Mouse (Mus musculus): ENCODE measurements around the gene Col4a2.

Gene Col4a2

GRCm38 (mm10) chr8:11327298-11327697 is 14.7 kb downstream of the Col4a2 start:
- DNase-seq: no peak

GRCm38 (mm10) chr8:11327722-11328417 is 15.3 kb downstream of the Col4a2 start:
- no peak for DNase-seq

GRCm38 (mm10) chr8:11331561-11331960 is 19.0 kb downstream of the Col4a2 start:
- no peak for DNase-seq

DNA sequence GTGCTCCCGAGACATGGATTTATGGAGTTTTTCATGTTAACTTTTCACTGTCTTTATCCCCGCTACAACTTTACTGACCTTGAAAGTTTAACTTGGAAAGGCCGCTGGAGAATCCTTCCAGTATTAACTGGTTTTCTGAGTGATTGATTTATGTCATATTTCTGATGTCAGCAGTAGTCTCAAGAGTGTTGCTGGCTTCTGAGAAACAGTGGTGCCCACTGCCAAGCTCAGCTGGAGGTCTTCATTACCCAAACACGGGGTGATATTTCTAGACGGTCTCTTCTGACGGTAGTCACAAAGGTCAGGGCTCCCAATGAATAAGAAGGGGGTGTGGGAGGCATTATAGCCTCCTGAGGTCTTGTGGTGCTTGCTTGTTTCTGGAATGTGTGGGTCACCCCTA is 21.1 kb downstream of the Col4a2 start:
- no peak for DNase-seq

- DNase-seq: no peak
Measured at GRCm38 (mm10) chr8:11334493-11334892, 21.9 kb downstream of the Col4a2 start.

- no peak for DNase-seq
Measured at GRCm38 (mm10) chr8:11335238-11335637, 22.6 kb downstream of the Col4a2 start.

GRCm38 (mm10) chr8:11336346-11336745 is 23.7 kb downstream of the Col4a2 start:
- no peak for DNase-seq

DNA sequence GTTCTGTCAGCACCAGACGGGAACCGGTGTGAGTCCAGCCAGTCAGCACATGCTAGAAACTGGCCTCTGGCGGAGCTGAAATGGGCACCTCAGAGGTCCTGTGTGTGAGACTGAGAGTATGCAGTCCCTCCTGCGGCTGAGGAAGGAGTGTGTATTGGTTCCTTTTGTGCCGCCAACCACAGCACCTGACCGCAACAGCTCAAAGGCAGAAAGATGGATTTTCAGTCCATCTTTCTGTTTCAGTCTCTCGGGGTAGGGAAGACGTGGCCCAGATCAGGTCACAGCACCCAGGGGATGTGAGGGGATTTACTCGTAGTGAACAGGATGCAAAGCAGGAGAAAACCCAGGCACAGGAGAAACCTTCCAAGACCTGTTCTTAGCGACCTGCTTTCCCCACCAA is 25.0 kb downstream of the Col4a2 start:
- no peak for DNase-seq

DNA sequence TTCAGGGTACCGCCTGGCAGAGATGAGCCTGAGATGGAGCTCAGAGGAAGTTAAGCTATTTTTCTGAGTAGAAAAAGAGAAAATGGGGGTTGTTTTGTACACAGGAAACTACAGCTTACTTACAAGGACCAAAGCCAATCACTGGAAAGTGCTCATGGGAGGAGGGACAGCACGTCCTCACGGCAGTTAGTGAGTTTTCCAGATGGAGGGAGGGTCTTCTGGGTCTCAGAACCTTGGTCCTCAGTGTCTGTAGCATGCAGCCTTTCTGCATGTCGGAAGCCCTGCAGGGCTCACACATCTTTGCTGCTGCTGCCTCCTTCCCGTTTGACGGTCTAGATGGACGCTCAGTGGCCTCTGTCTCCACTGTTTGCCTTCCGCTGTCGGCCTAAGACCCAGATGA is 25.9 kb downstream of the Col4a2 start:
- no peak for DNase-seq

GRCm38 (mm10) chr8:11340310-11341110 is 27.9 kb downstream of the Col4a2 start:
- no peak for DNase-seq

DNA sequence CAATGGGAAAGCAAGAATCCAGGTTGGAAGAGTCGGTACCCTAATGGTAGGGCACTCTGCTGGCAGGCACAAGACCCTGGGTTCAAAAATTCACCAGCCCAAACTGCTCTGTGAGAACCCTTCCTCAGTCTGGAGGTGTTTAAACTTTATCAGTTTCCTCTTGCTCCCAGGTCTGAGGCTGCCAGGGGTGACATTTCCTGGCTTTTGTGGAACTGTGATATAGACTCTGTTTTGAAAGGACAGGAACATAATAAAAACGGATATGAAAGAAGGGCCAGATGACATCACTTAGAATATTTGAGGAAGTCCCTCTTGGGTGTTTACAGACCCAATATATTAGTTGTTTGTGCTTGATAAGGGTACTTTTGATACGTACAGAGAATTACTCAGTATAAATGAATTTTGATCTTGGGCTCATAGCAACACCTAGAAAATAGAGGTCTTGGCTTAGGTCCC is 28.5 kb downstream of the Col4a2 start:
- DNase-seq: no peak

DNA sequence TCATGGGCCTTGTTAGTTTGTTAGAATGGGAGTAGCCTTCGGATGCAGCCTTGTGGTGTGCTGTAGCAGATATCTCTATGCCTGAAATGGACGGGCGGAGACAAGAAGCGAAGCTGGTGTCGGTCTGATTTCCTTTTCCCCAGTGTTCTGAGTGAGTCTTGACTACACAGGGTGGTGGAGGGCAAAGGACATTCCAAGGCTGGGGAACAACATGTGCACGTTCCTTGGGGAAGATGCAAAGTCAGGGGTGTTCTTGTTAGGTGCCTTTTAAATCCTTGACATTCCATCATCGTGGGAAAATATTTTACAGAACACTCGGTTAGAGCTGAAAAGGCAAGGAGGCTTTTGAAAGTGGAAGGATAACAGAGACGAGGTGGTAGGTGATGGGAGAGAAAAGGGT is 31.9 kb downstream of the Col4a2 start:
- no peak for DNase-seq

- no peak for DNase-seq
Measured at GRCm38 (mm10) chr8:11346225-11346624, 33.6 kb downstream of the Col4a2 start.

GRCm38 (mm10) chr8:11347699-11348098 is 35.1 kb downstream of the Col4a2 start:
- DNase-seq: no peak

GRCm38 (mm10) chr8:11348622-11349021 is 36.0 kb downstream of the Col4a2 start:
- no peak for DNase-seq

GRCm38 (mm10) chr8:11351355-11351754 is 38.8 kb downstream of the Col4a2 start:
- DNase-seq: no peak

GRCm38 (mm10) chr8:11352514-11352913 is 39.9 kb downstream of the Col4a2 start:
- no peak for DNase-seq

DNA sequence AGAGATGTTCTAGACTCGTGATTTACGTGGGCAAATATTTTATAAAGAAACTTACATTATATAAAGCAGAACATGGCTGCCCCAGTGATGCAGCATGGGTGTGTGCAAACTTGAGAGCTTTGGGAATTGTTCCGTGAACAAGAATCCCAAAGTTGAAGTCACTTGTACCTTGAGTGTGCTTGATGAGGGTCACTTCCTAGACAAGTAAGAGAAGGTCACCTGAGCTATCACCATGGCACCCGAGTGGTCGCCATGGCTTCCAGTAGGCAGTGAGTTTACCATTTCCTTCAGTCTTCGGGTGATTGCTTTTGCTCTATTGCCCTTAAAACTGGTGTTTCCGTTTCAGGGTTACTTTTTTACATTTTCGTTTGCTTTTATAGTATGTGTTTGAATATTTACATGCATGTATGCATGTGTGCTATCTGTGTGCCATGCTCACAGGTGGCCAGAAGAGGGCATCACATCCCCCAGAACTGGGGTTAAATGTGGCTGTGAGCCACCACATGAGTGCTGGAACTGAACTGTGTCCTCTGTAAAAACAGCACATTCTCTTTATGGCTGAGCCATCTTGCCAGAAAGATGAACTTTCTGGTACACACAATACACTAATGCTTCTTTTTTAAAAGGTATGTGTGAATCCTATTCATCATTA is 42.3 kb downstream of the Col4a2 start:
- no peak for DNase-seq

DNA sequence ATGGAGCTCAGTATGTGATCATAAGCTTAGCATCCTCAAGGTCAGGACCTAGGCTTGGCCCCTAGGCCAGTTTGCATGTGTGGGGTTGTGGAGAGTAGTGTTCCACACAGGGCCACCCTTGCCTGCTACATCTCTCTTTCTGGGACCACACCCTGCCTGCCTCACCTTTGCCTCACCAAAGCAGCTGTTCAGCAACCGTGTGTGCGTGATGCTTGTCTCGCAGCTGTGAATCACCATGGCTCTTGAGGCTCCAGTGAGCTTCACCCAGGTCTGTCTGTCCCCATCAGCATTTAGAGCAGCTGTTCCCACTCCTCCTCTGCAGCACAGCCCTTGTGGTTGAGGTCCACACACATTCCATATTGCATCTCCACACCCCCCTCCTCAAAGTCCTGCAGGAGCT is 43.3 kb downstream of the Col4a2 start:
- no peak for DNase-seq

DNA sequence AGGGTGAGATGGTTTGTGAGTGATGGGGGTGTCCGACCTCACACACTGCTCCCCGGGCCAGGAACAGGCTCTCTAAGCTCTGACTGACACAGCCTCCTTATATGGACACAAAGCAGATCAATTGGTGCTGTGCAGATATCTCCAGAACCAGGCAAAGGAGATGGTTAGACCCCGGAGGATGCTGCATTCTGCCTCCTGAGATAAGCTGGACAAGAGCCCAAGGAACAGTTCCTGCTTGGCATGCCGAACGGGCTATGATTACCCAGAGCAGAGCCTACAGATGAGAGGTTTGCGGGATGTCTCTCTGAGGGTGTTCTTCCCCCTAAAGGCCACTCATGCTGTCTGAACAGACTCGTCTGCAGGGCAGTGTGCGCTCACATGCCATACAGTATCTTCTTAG is 44.2 kb downstream of the Col4a2 start:
- no peak for DNase-seq

- no peak for DNase-seq
Measured at GRCm38 (mm10) chr8:11357921-11358436, 45.4 kb downstream of the Col4a2 start.

GRCm38 (mm10) chr8:11359846-11360245 is 47.2 kb downstream of the Col4a2 start:
- no peak for DNase-seq

- DNase-seq: no peak
Measured at GRCm38 (mm10) chr8:11361546-11362277, 49.1 kb downstream of the Col4a2 start.

Measured in lung, postnatal 14 days (tissue).